Mouse (Mus musculus) left cerebral cortex, postnatal 4 days (tissue): ENCODE results near the gene Fut4. TPM values are rescaled to one million over a fixed set of nuclear protein-coding genes. Genes with fewer than 3 reads are reported as not detected.
"Not testable (repeated sequence)": the region's sequence is repeated elsewhere in the genome, so short reads cannot be mapped to it uniquely, and the experiment has no call there.

Experiments
- DNase-seq: peaks from one replicate; pipeline ENCODE4 v3.0.0-alpha.2; 2022
- intact Hi-C: fragments of 180-260 bp; cut with DNase I; formaldehyde crosslinking; loops from one replicate; pipeline ENCODE4 v1.15.1; 2025
- total RNA-seq, 2 experiments: library from RNA; stranded (reverse); gene quantifications; 2 replicates each; pipeline ENCODE4 v1.2.3; 2021

Fut4 gene
- total RNA-seq, 2 experiments from 2014 or later, result 0.70 to 1.1 TPM

GRCm38 (mm10) chr9:14728365-14728764, 23.8 kb downstream of the Fut4 start:
- DNase-seq, result no peak
- intact Hi-C loops, result no loop called here

GRCm38 (mm10) chr9:14726629-14727028, 25.6 kb downstream of the Fut4 start:
- no peak for DNase-seq
- intact Hi-C loops, result no loop called here

GRCm38 (mm10) chr9:14726005-14726404, 26.2 kb downstream of the Fut4 start:
- no peak for DNase-seq
- intact Hi-C loops, result no loop called here

- intact Hi-C loops, result no loop called here
- DNase-seq, result no peak
Measured at GRCm38 (mm10) chr9:14724755-14725420, 27.3 kb downstream of the Fut4 start.

GRCm38 (mm10) chr9:14721610-14722009, 30.6 kb downstream of the Fut4 start:
- intact Hi-C loops, result no loop called here
- no peak for DNase-seq

GRCm38 (mm10) chr9:14720384-14720783, 31.8 kb downstream of the Fut4 start:
- intact Hi-C loops, result no loop called here
- no peak for DNase-seq

- intact Hi-C loops, result no loop called here
- no peak for DNase-seq
Measured at GRCm38 (mm10) chr9:14718332-14718691, 33.9 kb downstream of the Fut4 start.

- intact Hi-C loops, result no loop called here
- peak; percentile 38 for DNase-seq
Measured at GRCm38 (mm10) chr9:14717689-14718331, 34.4 kb downstream of the Fut4 start.

- no peak for DNase-seq
- intact Hi-C loops, result no loop called here
Measured at GRCm38 (mm10) chr9:14715258-14715657, 36.9 kb downstream of the Fut4 start.

GRCm38 (mm10) chr9:14710910-14711309, 41.3 kb downstream of the Fut4 start:
- intact Hi-C loops, result no loop called here
- no peak for DNase-seq

GRCm38 (mm10) chr9:14705321-14706162, 46.7 kb downstream of the Fut4 start:
- no peak for DNase-seq
- intact Hi-C loops, result no loop called here

- intact Hi-C loops, DNase-seq: not testable (repeated sequence)
Measured at GRCm38 (mm10) chr9:14700795-14701194, 51.4 kb downstream of the Fut4 start.

- DNase-seq, result no peak
- intact Hi-C loops, result loop anchor here (5.0 to 10.0 kb wide), 3 partner anchors 84 to 1467 kb away; no protein-coding TSS in a partner anchor
Measured at GRCm38 (mm10) chr9:14699288-14699640, 52.9 kb downstream of the Fut4 start.

GRCm38 (mm10) chr9:14698582-14699287, 53.5 kb downstream of the Fut4 start:
- intact Hi-C loops, result loop anchor here (5.0 to 10.0 kb wide), 3 partner anchors 84 to 1466 kb away; no protein-coding TSS in a partner anchor
- DNase-seq, result peak; percentile 84

Other genes starting within 250 kb of the Fut4 start
- 10 to 100 TPM; 21.6 to 23.4 TPM for gene Amotl1, start 107.3 kb downstream of the Fut4 start, total RNA-seq
- under 1 TPM in 1 of 2 experiments, not detected in 1; 0.18 TPM for gene Piwil4, start 11.7 kb downstream of the Fut4 start, total RNA-seq
- under 1 TPM in 1 of 2 experiments, not detected in 1; 0.66 TPM for gene 1700012B09Rik, start 18.6 kb upstream of the Fut4 start, total RNA-seq
- gene Mre11a, start 32.3 kb upstream of the Fut4 start, total RNA-seq, result 10 to 100 TPM; 13.7 to 16.2 TPM
- gene Ankrd49, start 32.5 kb upstream of the Fut4 start, total RNA-seq, result 10 to 100 TPM; 17.8 to 22.3 TPM
- gene Gpr83, start 107.8 kb upstream of the Fut4 start, total RNA-seq, result 1 to 10 TPM; 1.8 to 2.8 TPM
- not detected for gene Izumo1r, start 151.6 kb upstream of the Fut4 start, total RNA-seq